Mouse (Mus musculus) kidney, adult 2 months (tissue): ENCODE data around the gene Psmb8. TPM values are rescaled to one million over a fixed set of nuclear protein-coding genes. Genes with fewer than 3 reads are reported as not detected.
A peak's percentile ranks its signal among the peaks of the same experiment; 100 is the strongest.

Source experiments
- DNase-seq: peaks from one replicate; pipeline ENCODE4 v3.0.0; 2021
- H3K27ac ChIP-seq: fragments of 200-500 bp; 2 replicates; pipeline ENCODE4 v1.5.1; 2012; ENCODE audit warnings: low read depth, low read length, control low read depth, inconsistent platforms; ENCODE audit not compliant: insufficient read depth
- H3K27me3 ChIP-seq: fragments of 200-500 bp; replicated peaks from 2 replicates; pipeline ENCODE4 v1.6.1; 2012; ENCODE audit warnings: mild to moderate bottlenecking, moderate library complexity, low read length, inconsistent platforms; ENCODE audit not compliant: control insufficient read depth, insufficient read depth
- H3K36me3 ChIP-seq: fragments of 200-500 bp; 2 replicates; pipeline ENCODE4 v1.6.1; 2012; ENCODE audit warnings: mild to moderate bottlenecking, moderate library complexity, low read length, inconsistent platforms; ENCODE audit not compliant: control insufficient read depth, insufficient read depth
- H3K4me1 ChIP-seq: fragments of 200-500 bp; 2 replicates; pipeline ENCODE4 v1.6.1; 2011; ENCODE audit warnings: low read length; ENCODE audit not compliant: control insufficient read depth, insufficient read depth
- H3K4me3 ChIP-seq: fragments of 200-500 bp; 2 replicates; pipeline ENCODE4 v1.5.1; 2011; ENCODE audit warnings: mild to moderate bottlenecking, low read depth, low read length, control low read depth; ENCODE audit not compliant: insufficient read depth
- CTCF ChIP-seq: fragments of 200-500 bp; conservative IDR thresholded peaks from 2 replicates; pipeline ENCODE4 v1.5.1; 2011; ENCODE audit warnings: low read depth, mild to moderate bottlenecking, control low read depth, low read length, moderate library complexity, mixed read lengths; ENCODE audit not compliant: insufficient read depth, insufficient read length
- POLR2A ChIP-seq: fragments of 200-500 bp; IDR thresholded peaks from one replicate; pipeline ENCODE4 v1.6.1; 2011; ENCODE audit warnings: low read depth, low read length, control low read depth
- WGBS: fragments of 180-500 bp; shearing (Covaris S2); methylation state at CpG from one replicate; pipeline ENCODE4 v1.1.7; 2018; 5-methylcytosine and 5-hydroxymethylcytosine counted together
- polyA plus RNA-seq: library from polyadenylated mRNA; depleted of rRNA; stranded (reverse); fragments of >200 nt; gene quantifications from 2 replicates; pipeline ENCODE4 v1.2.3, GENCODE M21; 2012

The Psmb8 gene
- polyA plus RNA-seq, 1 experiment, result 58.1 TPM

- H3K27ac ChIP-seq, result no peak overlapping the region
- no peaks in the 10 kb centered on the region for H3K27me3 ChIP-seq
- no peak for TF ChIP-seq CTCF
- TF ChIP-seq POLR2A, result no peak
- H3K4me1 ChIP-seq, result no peaks in the 10 kb centered on the region
- no peak for DNase-seq
- H3K4me3 ChIP-seq, result no peak overlapping the region
- 19% methylated on average over 4 of the region's 4 CpGs for WGBS
- no peaks in the 10 kb centered on the region for H3K36me3 ChIP-seq
Measured at GRCm38 (mm10) chr17:34170487-34170876, 27.0 kb upstream of the Psmb8 start.

DNA sequence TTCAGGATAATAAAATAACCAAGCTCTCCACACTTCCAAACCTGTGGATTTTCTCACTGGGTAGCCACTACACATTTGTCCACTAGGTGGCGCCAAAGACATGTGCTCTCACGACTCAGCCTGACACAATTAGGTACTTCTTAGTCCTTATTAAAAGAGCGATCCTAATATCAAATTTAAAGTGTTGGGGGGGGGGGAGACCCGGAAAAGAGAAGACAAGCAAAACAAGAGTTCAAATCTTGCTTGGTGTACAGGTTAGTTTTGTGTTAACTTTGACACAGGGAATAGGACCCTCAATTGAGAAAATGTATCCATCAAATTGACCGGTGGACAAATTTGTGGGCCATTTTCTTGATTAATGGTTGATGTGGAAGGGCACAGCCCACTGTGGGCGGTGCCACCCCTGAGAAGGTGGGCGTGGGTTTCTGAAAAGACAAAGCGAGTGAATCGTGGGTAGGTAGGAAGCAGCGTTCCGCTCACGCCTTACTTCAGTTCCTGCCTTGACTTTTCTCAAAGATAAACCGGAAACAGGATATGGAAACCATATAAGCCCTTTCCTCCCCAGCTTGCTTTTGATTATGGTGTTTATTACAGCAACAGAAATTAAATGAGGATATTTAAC is 26.5 kb upstream of the Psmb8 start:
- H3K27me3 ChIP-seq, result no peaks in the 10 kb centered on the region
- H3K27ac ChIP-seq, result no peak overlapping the region
- H3K4me1 ChIP-seq, result no peaks in the 10 kb centered on the region
- H3K4me3 ChIP-seq, result no peak overlapping the region
- TF ChIP-seq POLR2A, result no peak
- TF ChIP-seq CTCF, result peak; percentile 90
- peak; percentile 88 for DNase-seq
- WGBS, result 23% methylated on average over 13 of the region's 13 CpGs
- H3K36me3 ChIP-seq, result no peaks in the 10 kb centered on the region

GRCm38 (mm10) chr17:34172528-34172927 is 25.0 kb upstream of the Psmb8 start:
- WGBS, result 98% methylated on average over 5 of the region's 5 CpGs
- TF ChIP-seq POLR2A, result no peak
- peak; percentile 27; the same call in 1 of the 2 replicates for TF ChIP-seq CTCF
- no peak overlapping the region for H3K27ac ChIP-seq

GRCm38 (mm10) chr17:34174075-34174474 is 23.4 kb upstream of the Psmb8 start:
- H3K4me1 ChIP-seq, result no peaks in the 10 kb centered on the region
- H3K27me3 ChIP-seq, result no peaks in the 10 kb centered on the region
- DNase-seq, result no peak
- H3K36me3 ChIP-seq, result no peaks in the 10 kb centered on the region
- no peak overlapping the region for H3K27ac ChIP-seq
- TF ChIP-seq POLR2A (no peak), CTCF (no peak)
- no peak overlapping the region for H3K4me3 ChIP-seq
- WGBS, result 52% methylated on average over 1 of the region's 1 CpGs

More at GRCm38 (mm10) chr17:34172528-34172927, 25.0 kb upstream of the Psmb8 start:
- H3K27me3 ChIP-seq, result no peaks in the 10 kb centered on the region
- no peaks in the 10 kb centered on the region for H3K36me3 ChIP-seq
- H3K4me1 ChIP-seq, result no peaks in the 10 kb centered on the region
- DNase-seq, result no peak
- H3K4me3 ChIP-seq, result no peak overlapping the region

DNA sequence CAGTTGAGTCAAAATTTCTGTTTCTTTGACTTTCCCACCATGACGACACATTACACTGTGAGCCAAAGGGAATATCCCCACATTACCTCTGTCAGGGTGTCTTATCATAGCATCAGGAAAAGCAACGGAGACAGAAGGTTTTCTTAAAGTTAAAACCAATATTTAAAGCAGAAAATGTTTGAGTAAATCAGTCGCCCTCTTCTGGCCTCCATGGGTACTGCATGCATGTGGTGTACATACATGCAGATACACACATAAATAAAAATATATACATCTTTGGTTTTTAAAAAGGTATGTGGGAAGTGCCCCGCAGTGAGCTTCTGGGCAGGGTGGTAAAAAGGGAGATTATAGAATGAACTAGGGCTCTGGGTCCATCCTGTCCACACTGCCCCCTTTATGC is 20.3 kb upstream of the Psmb8 start:
- 80% methylated on average over 4 of the region's 4 CpGs for WGBS
- TF ChIP-seq CTCF, result no peak
- TF ChIP-seq POLR2A, result no peak
- no peak overlapping the region for H3K4me3 ChIP-seq
- H3K27ac ChIP-seq, result no peak overlapping the region
- H3K4me1 ChIP-seq, result no peaks in the 10 kb centered on the region
- DNase-seq, result no peak
- no peaks in the 10 kb centered on the region for H3K36me3 ChIP-seq
- H3K27me3 ChIP-seq, result no peaks in the 10 kb centered on the region

GRCm38 (mm10) chr17:34179019-34179418 is 18.5 kb upstream of the Psmb8 start:
- no peak for TF ChIP-seq POLR2A
- no peak for TF ChIP-seq CTCF
- no peak for DNase-seq
- H3K27me3 ChIP-seq, result no peaks in the 10 kb centered on the region
- 62% methylated on average over 6 of the region's 6 CpGs for WGBS
- no peaks in the 10 kb centered on the region for H3K4me1 ChIP-seq
- H3K36me3 ChIP-seq, result no peaks in the 10 kb centered on the region
- H3K27ac ChIP-seq, result no peak overlapping the region
- no peak overlapping the region for H3K4me3 ChIP-seq

DNA sequence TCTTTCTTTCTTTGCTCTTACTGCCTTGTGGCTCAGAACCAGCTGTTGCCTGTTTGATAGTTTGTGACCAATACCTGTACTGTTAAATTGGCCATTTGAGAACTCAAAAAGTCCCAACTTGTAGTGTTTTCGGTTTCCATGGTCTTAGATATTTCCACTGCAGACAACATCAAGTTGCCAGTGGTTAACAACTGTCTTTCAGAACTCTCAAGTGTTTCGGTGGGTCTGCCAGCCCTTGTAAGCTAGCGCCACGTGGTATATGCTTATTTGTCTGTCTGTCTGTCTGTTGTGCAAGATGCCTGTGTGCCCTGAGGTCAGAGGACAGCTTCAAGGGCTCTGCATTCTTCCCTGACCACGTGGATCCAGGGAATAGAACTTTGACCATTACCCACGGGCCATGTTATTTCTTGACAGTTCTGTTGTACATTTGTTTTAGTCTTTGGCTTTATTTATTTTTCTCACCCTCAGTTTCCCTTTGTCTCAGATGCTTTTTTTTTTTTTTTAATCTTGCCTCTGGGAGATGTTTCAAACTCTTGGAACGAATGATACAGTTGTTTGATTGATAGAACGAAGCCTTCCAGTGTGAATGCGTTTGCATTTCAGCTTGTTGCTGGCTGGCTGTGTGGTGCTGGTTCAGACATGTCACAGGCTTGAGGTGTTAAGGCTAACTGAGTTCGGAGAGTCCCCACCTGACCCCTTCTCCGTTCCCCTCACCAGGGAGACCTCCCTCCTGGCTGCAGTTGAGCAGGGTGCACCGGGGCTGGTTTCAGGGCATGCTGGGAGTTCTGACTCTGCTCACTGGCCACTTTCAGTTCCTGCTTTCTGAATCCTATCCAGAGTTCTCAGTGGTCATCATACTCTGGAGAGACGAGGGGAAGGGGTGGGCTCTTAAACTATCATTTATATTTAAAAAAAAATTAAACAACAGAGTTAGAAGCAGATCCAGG is 17.3 kb upstream of the Psmb8 start:
- TF ChIP-seq POLR2A (no peak), CTCF (no peak)

More for the DNA sequence above, 17.3 kb upstream of the Psmb8 start:
- H3K4me1 ChIP-seq, result no peaks in the 10 kb centered on the region
- H3K4me3 ChIP-seq, result no peak overlapping the region
- no peaks in the 10 kb centered on the region for H3K27me3 ChIP-seq
- WGBS, result 64% methylated on average over 13 of the region's 13 CpGs
- no peak overlapping the region for H3K27ac ChIP-seq
- peak; percentile 40 for DNase-seq
- no peaks in the 10 kb centered on the region for H3K36me3 ChIP-seq
